28 mouse cellular contexts compared by ENCODE assay signal in genomic region chr13:64214891-64215290, GRCm38 (mm10).
"Had no signal": no experiment of that assay in that cellular context is flagged by ENCODE, and none has a peak within 500 bp of the region (broad histone marks: within the 10 kb centered on the region; RNA-seq: fewer than 3 reads in every experiment).

No protein-coding gene starts in this region.

- H3K4me3 ChIP-seq: gastrocnemius, adult 2 months; heart, adult 2 months; heart, embryonic 13.5 days; heart, embryonic 15.5 days; hindbrain, embryonic 10.5 days; hindbrain, embryonic 12.5 days; intestine, embryonic 15.5 days; layer of hippocampus, adult 2 months; left cerebral cortex, adult 2 months; limb, embryonic 10.5 days; limb, embryonic 12.5 days; liver, embryonic 13.5 days had no signal

- H3K4me1 ChIP-seq: heart, embryonic 15.5 days; hindbrain, embryonic 10.5 days; hindbrain, embryonic 12.5 days; intestine, embryonic 15.5 days; limb, embryonic 10.5 days; limb, embryonic 12.5 days; liver, embryonic 13.5 days had no signal

- H3K36me3 ChIP-seq: heart, embryonic 15.5 days; hindbrain, embryonic 12.5 days; intestine, embryonic 15.5 days; liver, embryonic 13.5 days had no signal

- ATAC-seq: hindbrain, embryonic 16.5 days; inflammation-experienced regulatory T-cells, adult 6 months; intestine, embryonic 15.5 days; intestine, postnatal 0 days had no signal

- DNase-seq: gastrocnemius, adult 2 months; gastrocnemius, postnatal 10 days; gastrocnemius, postnatal 25 days; heart, adult 2 months; heart, postnatal 14 days; heart, postnatal 36 days; kidney, adult 18-20 months; kidney, adult 8-10 months; kidney, postnatal 10 days; kidney, postnatal 25 days; kidney, postnatal 4 days; liver; liver, embryonic 13.5 days had no signal

- H3K4me2 ChIP-seq: heart, embryonic 11.5 days; heart, embryonic 13.5 days; heart, embryonic 15.5 days; hindbrain, embryonic 12.5 days; hindbrain, embryonic 14.5 days; intestine, embryonic 15.5 days; limb, embryonic 12.5 days; liver, embryonic 11.5 days; liver, embryonic 13.5 days had no signal

- H3K27ac ChIP-seq: gastrocnemius, adult 2 months; heart, adult 2 months; heart, embryonic 13.5 days; heart, embryonic 15.5 days; hindbrain, embryonic 10.5 days; hindbrain, embryonic 12.5 days; hindbrain, embryonic 14.5 days; intestine, embryonic 15.5 days; layer of hippocampus, adult 2 months; left cerebral cortex, adult 2 months; limb, embryonic 10.5 days; limb, embryonic 12.5 days; liver, embryonic 13.5 days had no signal

- H3K27me3 ChIP-seq: heart, embryonic 13.5 days; heart, embryonic 15.5 days; hindbrain, embryonic 12.5 days; intestine, embryonic 15.5 days; limb, embryonic 12.5 days; liver, embryonic 13.5 days had no signal

- H3K9me3 ChIP-seq: heart, embryonic 13.5 days; heart, embryonic 15.5 days; hindbrain, embryonic 10.5 days; hindbrain, embryonic 12.5 days; intestine, embryonic 15.5 days; limb, embryonic 10.5 days; limb, embryonic 12.5 days; liver, embryonic 13.5 days had no signal

- H3K9ac ChIP-seq: heart, embryonic 13.5 days; heart, embryonic 15.5 days; hindbrain, embryonic 12.5 days; hindbrain, embryonic 14.5 days; intestine, embryonic 15.5 days; limb, embryonic 12.5 days; liver, embryonic 13.5 days had no signal
